In the genomic region with DNA sequence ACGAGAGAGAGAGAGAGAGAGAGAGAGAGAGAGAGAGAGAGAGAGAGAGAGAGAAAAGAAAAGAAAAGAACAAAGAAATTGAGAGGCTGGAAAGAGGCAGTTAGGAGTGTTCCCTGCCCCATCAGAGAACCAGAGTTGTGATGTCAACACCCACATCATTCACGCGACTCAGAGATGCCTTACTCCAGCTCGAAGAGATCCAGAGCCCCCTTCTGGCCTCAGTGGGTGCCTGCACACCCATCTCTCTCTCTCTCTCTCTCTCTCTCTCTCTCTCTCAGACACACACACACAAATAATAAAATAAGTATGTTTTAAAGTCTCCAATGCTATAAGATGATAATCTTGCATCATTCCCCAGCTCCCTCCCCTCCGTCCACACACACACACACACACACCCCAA, we compare ENCODE assay signal across 9 mouse cellular contexts. TPM values are rescaled to one million over a fixed set of nuclear protein-coding genes. Genes with fewer than 3 reads are reported as not detected.
A peak's percentile ranks its signal among the peaks of the same experiment; 100 is the strongest.
DNase-seq lines count a peak whose midpoint lies in the region; ATAC-seq and TF ChIP-seq lines count a peak whose summit lies in the region.
"Had no signal": no experiment of that assay in that cellular context is flagged by ENCODE, and none has a peak within 500 bp of the region (broad histone marks: within the 10 kb centered on the region; RNA-seq: fewer than 3 reads in every experiment).

No protein-coding gene starts in this region.

- peak overlapping the region; percentile 22 for H3K4me2 ChIP-seq in heart, embryonic 11.5 days

- intact Hi-C loops in heart, postnatal 36 days (cut with DNase I): no loop called here

- no peak overlapping the region for H3K27ac ChIP-seq in heart, embryonic 11.5 days (ENCODE audit: low read depth, low read length)
- no peak overlapping the region for H3K27ac ChIP-seq in small intestine, adult 2 months (ENCODE audit: insufficient read depth, low read depth, low read length)

- no peaks in the 10 kb centered on the region for H3K9me3 ChIP-seq in heart, embryonic 11.5 days (replicated peaks; ENCODE audit: control insufficient read depth, low read length)

- H3K9ac ChIP-seq in heart, embryonic 11.5 days (ENCODE audit: low read depth, low read length): no peak overlapping the region

- no peaks in the 10 kb centered on the region for H3K4me1 ChIP-seq in heart, embryonic 11.5 days (ENCODE audit: control insufficient read depth, insufficient read depth, low read length)
- H3K4me1 ChIP-seq in small intestine, adult 2 months (ENCODE audit: control insufficient read depth, insufficient read depth, insufficient read length, low read length): no peaks in the 10 kb centered on the region; the same call in 1 of the 2 replicates

- no peak for DNase-seq in heart, postnatal 36 days
- peak; percentile 47 to 57 for DNase-seq in right cerebral cortex, postnatal 10 days (ENCODE audit: low spot score in 2 of 2)
- no peak for DNase-seq in right cerebral cortex, postnatal 14 days
- peak; percentile 75 for DNase-seq in embryo, embryonic 10.5 days (ENCODE audit: low spot score)
- peak; percentile 35 to 53 for DNase-seq in kidney, postnatal 4 days
- no peak for DNase-seq in ovary, postnatal 36 days (ENCODE audit: low spot score)

- peak; percentile 66; the same call in 1 of the 2 replicates for TF ChIP-seq CTCF in small intestine, adult 2 months (IDR thresholded peaks at IDR 0.05; ENCODE audit: extremely low read depth, insufficient read length, insufficient replicate concordance, low read depth, low read length)

- H3K36me3 ChIP-seq in heart, embryonic 11.5 days (ENCODE audit: control insufficient read depth, insufficient read depth, low read length): no peaks in the 10 kb centered on the region
- H3K36me3 ChIP-seq in small intestine, adult 2 months (ENCODE audit: control insufficient read depth, insufficient read depth, low read length): no peaks in the 10 kb centered on the region

- TF ChIP-seq POLR2A in small intestine, adult 2 months (IDR thresholded peaks at IDR 0.05; ENCODE audit: low read depth, low read length): no peak

- H3K4me3 ChIP-seq in heart, embryonic 11.5 days (ENCODE audit: low read depth, low read length): no peak overlapping the region
- H3K4me3 ChIP-seq in small intestine, adult 2 months (ENCODE audit: low read depth, low read length): no peak overlapping the region
- H3K4me3 ChIP-seq: myocyte had no signal

- ATAC-seq in heart, embryonic 11.5 days (replicated peaks; ENCODE audit: insufficient number of reproducible peaks, low FRiP score, low TSS enrichment): no peak

- H3K27me3 ChIP-seq in heart, embryonic 11.5 days (ENCODE audit: control insufficient read depth, insufficient read depth, low read length): no peaks in the 10 kb centered on the region
- no peaks in the 10 kb centered on the region for H3K27me3 ChIP-seq in small intestine, adult 2 months (ENCODE audit: control insufficient read depth, insufficient read depth, low read length)

- 12% methylated on average over 5 of the region's 5 CpGs for WGBS in heart, embryonic 11.5 days (ENCODE audit: insufficient replicate concordance)
- WGBS in small intestine, adult 2 months: 15% methylated on average over 5 of the region's 5 CpGs

RNA-seq across cellular contexts. Expression of a gene that starts 47.6 kb away (rescaled TPM):
- polyA plus RNA-seq in heart, embryonic 11.5 days (2014; fragmentation: Nextera tagmentation; extraction: Ambion mirVana): 38.4 and 41.5 TPM in 2 replicates
- total RNA-seq in heart, postnatal 36 days (2021): 10 to 100 TPM; 29.5 to 29.7 TPM
- polyA plus RNA-seq in small intestine, adult 2 months (2012; rRNA removed): 1.1 TPM in 2 replicates

Comparison
In these comparisons a context has a peak if more than half of its experiments do, and no peak if none do; other contexts are left out.
1. DNase-seq: peak in right cerebral cortex, postnatal 10 days (2 of 2), embryo, embryonic 10.5 days (single experiment) and kidney, postnatal 4 days (2 of 2); none in heart, postnatal 36 days (0 of 2), right cerebral cortex, postnatal 14 days (single experiment) and ovary, postnatal 36 days (single experiment).
2. RNA of a gene that starts 47.6 kb away (polyA plus RNA-seq): 38.4 to 41.5 TPM in heart, embryonic 11.5 days; 1.1 TPM in small intestine, adult 2 months; every median in the first group is over 10 times any median in the second.